Mouse (Mus musculus) stomach, embryonic 16.5 days (tissue): ENCODE results near the gene Sigirr. TPM values are rescaled to one million over a fixed set of nuclear protein-coding genes. Genes with fewer than 3 reads are reported as not detected.

Experiments used
- ATAC-seq: fragments of 200-750 bp; cut with Nextera tagmentation; 2 replicates; pipeline ENCODE4 v1.8.0; 2017; ENCODE audit warnings: moderate number of reproducible peaks, moderate TSS enrichment; ENCODE audit not compliant: insufficient read depth, low FRiP score
- H3K27ac ChIP-seq: fragments of 300-500 bp; sonication (generic); 2 replicates; pipeline ENCODE4 v1.5.1; 2014; ENCODE audit warnings: low read length
- H3K27me3 ChIP-seq: fragments of 300-500 bp; sonication (generic); 2 replicates; pipeline ENCODE4 v1.6.1; 2014; ENCODE audit warnings: low read length, control low read depth, mixed read lengths; ENCODE audit not compliant: control insufficient read depth, insufficient read depth
- H3K36me3 ChIP-seq: fragments of 300-500 bp; sonication (generic); 2 replicates; pipeline ENCODE4 v1.6.1; 2014; ENCODE audit warnings: low read length; ENCODE audit not compliant: control insufficient read depth, insufficient read depth
- H3K4me1 ChIP-seq: fragments of 300-500 bp; sonication (generic); 2 replicates; pipeline ENCODE4 v1.6.1; 2014; ENCODE audit warnings: low read length, control low read depth, mixed read lengths; ENCODE audit not compliant: control insufficient read depth, insufficient read depth
- H3K4me2 ChIP-seq: fragments of 300-500 bp; sonication (generic); 2 replicates; pipeline ENCODE4 v1.6.1; 2014; ENCODE audit warnings: low read depth, low read length, mixed read lengths
- H3K4me3 ChIP-seq: fragments of 300-500 bp; sonication (generic); replicated peaks from 2 replicates; pipeline ENCODE4 v1.5.1; 2014; ENCODE audit warnings: mild to moderate bottlenecking, low read length
- H3K9ac ChIP-seq: fragments of 300-500 bp; sonication (generic); 2 replicates; pipeline ENCODE4 v1.6.1; 2014; ENCODE audit warnings: low read length
- H3K9me3 ChIP-seq: fragments of 300-500 bp; sonication (generic); replicated peaks from 2 replicates; pipeline ENCODE4 v1.6.1; 2016; ENCODE audit warnings: low read length, control low read depth; ENCODE audit not compliant: control insufficient read depth
- WGBS: fragments of 180-500 bp; shearing (Covaris S2); extraction: QIAGEN DNeasy Blood & Tissue Kit; methylation state at CpG from one replicate; pipeline ENCODE4 v1.1.7; 2014; 5-methylcytosine and 5-hydroxymethylcytosine counted together
- polyA plus RNA-seq: library from polyadenylated mRNA; unstranded; fragments of >200 nt; fragmentation: Nextera tagmentation; extraction: Ambion mirVana; gene quantifications from 2 replicates; pipeline ENCODE4 v1.2.1, GENCODE M21; 2015

Sigirr gene
- polyA plus RNA-seq, 1 experiment from 2014 or later, result 14.7 TPM

DNA sequence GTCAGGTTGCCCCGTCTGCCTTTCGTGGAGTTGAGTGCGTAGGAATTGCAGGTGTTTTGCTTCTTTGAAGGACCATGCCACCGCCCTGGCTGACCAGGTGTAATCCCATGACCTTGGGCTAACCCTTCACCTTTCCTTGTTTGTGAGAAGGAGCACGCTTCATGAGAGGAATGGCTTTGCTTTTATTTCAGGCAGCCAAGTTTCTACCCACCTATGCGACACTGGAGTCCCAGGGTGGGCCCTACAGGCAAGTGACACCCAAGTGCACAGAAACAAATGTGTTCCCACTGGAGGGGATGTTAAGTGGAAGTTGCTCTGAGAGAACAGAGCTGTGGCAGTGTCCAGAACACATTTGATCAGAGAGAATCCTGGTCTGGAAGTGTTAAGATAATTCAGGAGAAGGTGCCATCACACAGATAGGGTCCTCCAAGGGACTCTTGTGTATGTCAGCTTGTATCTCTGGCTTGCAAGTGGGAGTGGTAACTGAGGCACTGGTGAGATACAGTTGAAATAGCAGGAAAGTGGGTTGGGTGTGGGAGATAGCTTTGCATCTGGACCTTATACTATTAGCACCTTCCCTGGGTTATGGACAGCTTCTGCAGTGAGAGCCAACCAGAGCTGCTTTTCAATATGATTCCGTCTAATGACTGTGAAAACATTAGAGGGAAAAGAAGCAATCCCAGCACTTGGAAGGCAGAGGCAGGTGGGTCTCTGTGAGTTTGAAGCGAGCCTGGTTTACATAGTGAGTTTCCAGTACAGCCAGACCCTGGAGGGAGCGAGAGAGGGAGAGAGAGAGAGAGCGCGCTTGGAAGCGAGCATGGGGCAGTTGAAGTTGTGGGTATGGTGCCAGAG is 31.8 kb upstream of the Sigirr start:
- Histone ChIP-seq H3K9me3 (no peaks in the 10 kb centered on the region), H3K9ac (peak overlapping the region; percentile 97), H3K27ac (peak overlapping the region; percentile 39; the same call in 1 of the 2 replicates), H3K4me3 (peak overlapping the region; percentile 90), H3K27me3 (no peaks in the 10 kb centered on the region), H3K4me1 (peaks cover 17% of the 10 kb centered on the region; the same call in 1 of the 2 replicates), H3K36me3 (no peaks in the 10 kb centered on the region), H3K4me2 (peak overlapping the region; percentile 80)
- ATAC-seq, result peak; percentile 21; the same call in 1 of the 2 replicates
- whole genome bisulfite sequencing, result 52% methylated on average over 12 of the region's 12 CpGs

DNA sequence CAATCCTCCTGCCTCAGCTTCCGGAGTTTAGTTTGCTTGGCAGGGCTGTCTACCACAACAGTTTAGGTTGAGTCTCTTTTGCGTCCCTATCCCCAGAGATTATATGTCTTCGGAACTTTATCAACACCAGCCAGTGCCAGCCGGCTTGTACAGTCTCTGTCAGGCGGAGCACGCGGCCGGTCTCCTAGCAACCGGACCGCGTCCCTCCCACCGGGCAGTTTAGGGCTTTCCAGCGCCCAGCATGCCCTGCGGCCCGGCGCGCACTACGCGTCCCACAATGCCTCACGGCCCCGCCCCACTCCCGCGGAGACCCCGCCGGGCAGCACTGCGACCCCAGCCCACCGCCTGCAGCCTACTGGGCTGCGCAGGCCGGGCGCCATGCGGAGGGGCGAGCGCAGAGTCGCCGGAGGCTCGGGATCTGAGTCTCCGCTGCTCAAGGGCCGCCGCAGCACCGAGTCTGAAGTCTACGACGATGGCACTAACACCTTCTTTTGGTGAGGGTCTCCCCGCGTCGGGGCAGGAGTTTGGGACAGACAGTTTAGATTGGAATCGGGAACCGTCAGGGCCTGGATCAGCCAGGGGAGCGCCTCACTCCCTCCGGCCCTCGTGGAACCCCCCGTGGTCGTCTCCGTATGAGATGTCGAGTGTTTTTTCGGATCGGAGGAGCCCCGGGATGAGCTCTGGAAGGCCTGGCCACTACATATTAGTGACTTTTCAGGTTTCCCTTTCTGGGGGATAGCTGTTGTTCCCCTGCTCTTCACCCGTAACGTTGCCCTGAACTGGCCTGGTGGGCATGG is 30.9 kb upstream of the Sigirr start:
- Histone ChIP-seq H3K9ac (peak overlapping the region; percentile 97), H3K27ac (peak overlapping the region; percentile 39; the same call in 1 of the 2 replicates), H3K4me1 (peaks cover 17% of the 10 kb centered on the region; the same call in 1 of the 2 replicates), H3K4me2 (peak overlapping the region; percentile 80), H3K9me3 (no peaks in the 10 kb centered on the region), H3K27me3 (no peaks in the 10 kb centered on the region), H3K36me3 (no peaks in the 10 kb centered on the region), H3K4me3 (peak overlapping the region; percentile 90)
- under 1% methylated on average over 59 of the region's 59 CpGs for WGBS
- ATAC-seq, result peak; percentile 99

DNA sequence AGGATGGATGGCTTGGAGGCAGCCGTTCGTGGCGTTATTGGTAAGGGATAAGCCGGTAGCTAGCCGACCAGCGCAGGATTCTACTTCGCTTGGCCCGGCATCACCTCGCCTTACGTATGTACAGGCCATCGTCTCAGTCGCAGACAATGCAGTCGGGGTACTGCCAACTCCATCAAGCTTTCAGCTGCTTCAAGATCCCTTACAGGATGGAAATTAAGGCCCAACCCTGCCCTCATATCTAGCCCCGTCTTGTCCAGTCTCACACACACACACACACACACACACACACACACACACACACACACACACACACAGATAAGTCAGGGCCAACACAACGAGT is 23.1 kb upstream of the Sigirr start:
- ATAC-seq, result no peak
- peak overlapping the region; percentile 79 for H3K9ac ChIP-seq
- H3K36me3 ChIP-seq, result no peaks in the 10 kb centered on the region
- H3K4me2 ChIP-seq, result peak overlapping the region; percentile 77
- peak overlapping the region; percentile 73 for H3K4me3 ChIP-seq
- H3K27me3 ChIP-seq, result no peaks in the 10 kb centered on the region
- H3K4me1 ChIP-seq, result no peaks in the 10 kb centered on the region
- peak overlapping the region; percentile 88 for H3K27ac ChIP-seq
- whole genome bisulfite sequencing, result 4% methylated on average over 15 of the region's 15 CpGs
- no peaks in the 10 kb centered on the region for H3K9me3 ChIP-seq

- peak; percentile 98 for ATAC-seq
- Histone ChIP-seq H3K4me3 (peak overlapping the region; percentile 73), H3K27me3 (no peaks in the 10 kb centered on the region), H3K9me3 (no peaks in the 10 kb centered on the region), H3K27ac (peak overlapping the region; percentile 91), H3K36me3 (no peaks in the 10 kb centered on the region), H3K4me1 (0 out of 2 replicates have a peak, but pooled peaks cover 3% of the 10 kb centered on the region), H3K4me2 (peak overlapping the region; percentile 77), H3K9ac (peak overlapping the region; percentile 79)
- WGBS, result 1% methylated on average over 29 of the region's 29 CpGs
Measured at GRCm38 (mm10) chr7:141122689-141123516, 22.5 kb upstream of the Sigirr start.

DNA sequence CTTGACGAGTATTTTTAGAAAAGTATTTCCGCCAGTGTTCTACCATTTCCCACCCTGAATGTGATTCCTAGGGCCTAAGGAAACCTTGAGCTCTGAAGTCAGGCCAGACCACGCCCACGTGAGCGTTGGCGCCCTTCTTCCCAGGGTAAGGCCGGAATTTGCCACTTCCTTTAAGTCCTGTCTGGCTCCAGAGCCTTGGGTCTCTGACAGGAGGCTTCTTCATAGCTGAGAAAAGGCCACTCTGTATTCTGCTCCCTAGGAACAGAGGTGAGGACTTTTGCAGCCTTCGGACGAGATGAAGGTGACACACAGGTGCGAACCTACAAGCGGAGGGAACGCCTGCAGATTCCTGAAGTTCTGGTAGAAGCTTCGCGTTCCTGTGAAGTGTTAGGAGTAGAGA is 21.9 kb upstream of the Sigirr start, which contains the start of gene Ptdss2:
Gene Ptdss2, plus strand, starts transcription at position 138 of the 400 bp plus-strand sequence.
- H3K27ac ChIP-seq, result peak within 1 kb of the TSS; percentile 91
- H3K36me3 ChIP-seq, result no peaks in the 10 kb centered on the region
- 0 out of 2 replicates have a peak, but pooled peaks cover 3% of the 10 kb centered on the region for H3K4me1 ChIP-seq
- no peaks in the 10 kb centered on the region for H3K9me3 ChIP-seq
- no peaks in the 10 kb centered on the region for H3K27me3 ChIP-seq
- no peak for ATAC-seq
- WGBS, result 32% methylated on average over 14 of the region's 14 CpGs
- peak within 1 kb of the TSS; percentile 77 for H3K4me2 ChIP-seq
- peak within 1 kb of the TSS; percentile 73 for H3K4me3 ChIP-seq
- H3K9ac ChIP-seq, result peak within 1 kb of the TSS; percentile 79

GRCm38 (mm10) chr7:141121051-141121531 is 20.7 kb upstream of the Sigirr start:
- WGBS, result 76% methylated on average over 5 of the region's 5 CpGs
- Histone ChIP-seq H3K4me1 (0 out of 2 replicates have a peak, but pooled peaks cover 3% of the 10 kb centered on the region), H3K9ac (no peak overlapping the region), H3K9me3 (no peaks in the 10 kb centered on the region), H3K27me3 (no peaks in the 10 kb centered on the region), H3K36me3 (no peaks in the 10 kb centered on the region), H3K4me3 (no peak overlapping the region), H3K27ac (no peak overlapping the region), H3K4me2 (no peak overlapping the region)
- no peak for ATAC-seq

DNA sequence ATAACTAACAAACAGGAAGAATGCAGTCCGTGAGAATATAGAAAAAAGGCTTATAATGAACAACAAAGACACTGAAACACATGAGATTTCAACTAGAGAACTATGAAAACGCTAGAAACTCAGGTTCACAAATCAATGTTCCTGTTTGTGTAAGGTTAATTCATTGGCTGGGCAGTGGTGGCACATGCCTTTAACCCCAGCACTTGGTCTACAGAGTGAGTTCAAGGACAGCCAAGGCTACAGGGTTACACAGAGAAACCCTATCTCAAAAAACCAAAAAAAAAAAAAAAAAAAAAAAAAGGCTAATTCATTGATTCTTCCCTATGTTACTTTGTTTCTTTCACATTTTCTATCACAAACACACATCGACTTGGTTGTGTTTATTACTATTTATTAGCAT is 20.2 kb upstream of the Sigirr start:
- Histone ChIP-seq H3K4me3 (no peak overlapping the region), H3K36me3 (no peaks in the 10 kb centered on the region), H3K27me3 (no peaks in the 10 kb centered on the region), H3K27ac (no peak overlapping the region), H3K9ac (no peak overlapping the region), H3K4me1 (0 out of 2 replicates have a peak, but pooled peaks cover 3% of the 10 kb centered on the region), H3K4me2 (no peak overlapping the region), H3K9me3 (no peaks in the 10 kb centered on the region)
- ATAC-seq, result no peak
- 81% methylated on average over 3 of the region's 3 CpGs for WGBS

- ATAC-seq, result no peak
- no peak overlapping the region for H3K4me2 ChIP-seq
- H3K9me3 ChIP-seq, result no peaks in the 10 kb centered on the region
- WGBS, result 60% methylated on average over 3 of the region's 3 CpGs
- H3K27ac ChIP-seq, result no peak overlapping the region
- H3K36me3 ChIP-seq, result no peaks in the 10 kb centered on the region
- 0 out of 2 replicates have a peak, but pooled peaks cover 3% of the 10 kb centered on the region for H3K4me1 ChIP-seq
- no peak overlapping the region for H3K9ac ChIP-seq
- H3K27me3 ChIP-seq, result no peaks in the 10 kb centered on the region
- no peak overlapping the region for H3K4me3 ChIP-seq
Measured at GRCm38 (mm10) chr7:141119487-141119886, 19.1 kb upstream of the Sigirr start.
